Mouse (Mus musculus): ENCODE measurements around the gene Smurf2. TPM values are rescaled to one million over a fixed set of nuclear protein-coding genes. Genes with fewer than 3 reads are reported as not detected.

Smurf2 gene
- 84.2 TPM for polyA plus RNA-seq (2014; fragmentation: Illumina TruSeq; extraction: RNeasy Lipid Tissue Mini Kit (QIAGEN cat#74804); ENCODE audit: low read depth, low replicate concordance)

DNA sequence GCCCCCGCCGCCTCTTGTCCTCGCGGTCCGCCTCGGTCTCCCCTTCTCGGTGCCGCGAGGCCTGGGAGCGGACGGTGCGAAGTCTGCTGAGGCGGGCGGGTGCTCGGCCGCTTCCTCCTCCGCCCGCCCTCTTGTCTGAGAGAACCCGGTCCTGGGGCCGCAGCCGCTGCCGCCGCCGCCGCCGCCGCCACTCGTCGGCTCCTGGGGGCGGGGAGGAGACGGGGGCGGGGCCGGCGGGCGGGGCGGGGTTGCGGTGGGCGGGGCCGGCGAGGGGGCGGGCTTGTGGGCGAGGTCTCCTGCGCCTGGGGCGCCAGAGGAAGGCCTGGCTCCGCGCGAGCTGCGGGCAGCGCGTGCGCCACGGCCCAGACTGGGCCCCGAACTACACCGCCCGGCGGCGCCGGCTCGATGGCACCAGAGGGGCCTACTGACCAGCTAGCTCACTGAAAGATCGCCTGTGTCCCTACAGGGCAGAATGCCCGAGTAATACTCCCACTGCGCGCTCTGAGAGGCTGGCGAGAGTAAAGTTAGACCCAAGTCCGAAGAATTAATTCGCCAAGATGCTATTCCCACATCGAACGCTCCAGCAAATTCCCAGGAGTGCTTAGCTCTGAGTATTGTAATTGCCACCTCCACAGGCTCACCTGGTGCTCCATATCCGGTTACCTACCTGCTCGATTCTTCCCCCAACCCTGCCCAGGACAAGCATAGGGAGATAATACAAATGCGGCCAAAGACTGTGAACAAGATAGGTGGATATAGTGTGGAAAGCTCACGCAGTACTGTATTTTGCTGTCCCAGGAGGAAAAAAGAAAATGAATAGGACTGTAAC is at the start of gene Smurf2:
Smurf2 (minus strand) TSS at position 165 of the 829 bp plus-strand sequence.

DNA sequence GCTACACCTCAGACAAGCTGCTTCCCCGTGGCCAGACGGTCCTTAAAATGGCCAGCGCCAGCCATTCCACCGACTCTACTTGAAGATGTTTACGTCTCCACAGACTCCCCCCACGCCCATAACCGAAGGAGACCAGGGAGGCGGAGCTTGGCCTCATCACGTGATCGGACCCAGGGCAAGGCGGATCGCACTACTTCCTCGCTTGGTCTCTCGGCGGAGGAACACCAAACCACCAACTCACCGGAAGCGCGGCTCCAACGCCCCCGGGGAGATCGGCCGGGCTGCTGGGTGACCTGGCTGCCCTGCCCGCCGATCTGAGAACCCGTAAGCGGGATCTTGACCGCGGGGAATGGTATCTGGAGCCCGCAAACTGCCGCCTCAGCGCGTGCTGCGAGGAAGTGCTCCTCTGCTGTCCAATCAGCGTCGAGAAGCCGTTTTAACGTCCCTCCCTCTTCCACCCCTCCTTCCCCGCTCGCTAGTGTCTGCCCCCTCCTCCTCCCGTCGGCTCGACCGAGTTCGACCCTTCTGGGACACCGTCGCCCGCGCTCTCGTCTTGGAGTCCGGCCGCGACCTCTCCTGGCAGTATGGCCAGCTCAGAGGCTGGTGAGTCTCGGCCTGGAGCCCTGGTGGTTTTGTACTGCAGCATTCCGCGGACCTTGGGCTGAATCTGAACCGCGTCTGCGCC is 131.6 kb downstream of the Smurf2 start, which contains the start of the genes Ddx5 and Cep95:
Ddx5 (minus strand) TSS at position 411 of the 685 bp plus-strand sequence.
Cep95 (plus strand) TSS at position 478 of the 685 bp plus-strand sequence.

DNA sequence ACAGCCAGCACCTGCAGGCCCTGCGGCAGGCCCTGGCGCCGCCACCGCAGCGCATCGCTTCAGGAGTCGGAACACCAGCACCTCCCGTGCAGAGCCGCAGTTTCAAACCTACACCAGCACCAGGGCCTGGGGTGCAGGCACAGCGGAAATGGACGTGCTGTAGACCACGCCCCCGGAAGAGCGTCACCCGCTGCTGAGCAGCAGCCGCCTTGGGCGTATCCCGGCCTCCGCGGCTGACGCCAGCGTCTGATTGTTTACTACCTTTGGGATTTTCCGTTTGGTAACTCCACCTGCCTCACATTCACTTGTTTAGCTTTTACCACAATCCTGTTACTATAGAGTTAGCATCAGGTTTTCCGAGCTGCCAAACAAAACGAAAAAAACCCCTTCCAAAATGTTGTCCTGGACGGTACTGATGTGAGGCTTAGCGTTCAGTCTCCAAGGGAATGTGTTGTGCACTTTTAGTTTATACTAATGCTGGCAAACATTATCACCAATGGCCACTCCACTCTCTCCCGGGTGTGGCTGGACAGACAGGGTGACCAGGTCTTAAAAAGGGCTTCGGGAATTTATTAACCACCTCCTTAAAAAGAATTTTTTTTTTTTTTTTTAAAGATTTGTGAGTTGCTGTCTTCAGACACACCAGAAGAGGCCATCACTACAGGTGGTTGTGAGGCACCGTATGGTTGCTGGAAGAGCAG is 141.0 kb downstream of the Smurf2 start, which contains the start of gene Polg2:
Polg2 (minus strand) TSS at position 150 of the 701 bp plus-strand sequence.

Other genes starting within 250 kb of the Smurf2 start
- 1.6 TPM for gene Pecam1, start 170.1 kb downstream of the Smurf2 start, polyA plus RNA-seq (2014; fragmentation: Illumina TruSeq; extraction: RNeasy Lipid Tissue Mini Kit (QIAGEN cat#74804); ENCODE audit: low read depth, low replicate concordance)
- gene Milr1, start 169.5 kb downstream of the Smurf2 start, polyA plus RNA-seq (2014; fragmentation: Illumina TruSeq; extraction: RNeasy Lipid Tissue Mini Kit (QIAGEN cat#74804); ENCODE audit: low read depth, low replicate concordance): 0.31 TPM
- 2.7 TPM for gene Polg2, start 141.2 kb downstream of the Smurf2 start, polyA plus RNA-seq (2014; fragmentation: Illumina TruSeq; extraction: RNeasy Lipid Tissue Mini Kit (QIAGEN cat#74804); ENCODE audit: low read depth, low replicate concordance)
- gene Ddx5, start 131.5 kb downstream of the Smurf2 start, polyA plus RNA-seq (2014; fragmentation: Illumina TruSeq; extraction: RNeasy Lipid Tissue Mini Kit (QIAGEN cat#74804); ENCODE audit: low read depth, low replicate concordance): 1,671 TPM
- gene Cep95, start 131.5 kb downstream of the Smurf2 start, polyA plus RNA-seq (2014; fragmentation: Illumina TruSeq; extraction: RNeasy Lipid Tissue Mini Kit (QIAGEN cat#74804); ENCODE audit: low read depth, low replicate concordance): 109 TPM
- gene Kpna2, start 78.8 kb upstream of the Smurf2 start, polyA plus RNA-seq (2014; fragmentation: Illumina TruSeq; extraction: RNeasy Lipid Tissue Mini Kit (QIAGEN cat#74804); ENCODE audit: low read depth, low replicate concordance): 647 TPM
- 0.85 TPM for gene 1810010H24Rik, start 105.0 kb upstream of the Smurf2 start, polyA plus RNA-seq (2014; fragmentation: Illumina TruSeq; extraction: RNeasy Lipid Tissue Mini Kit (QIAGEN cat#74804); ENCODE audit: low read depth, low replicate concordance)
- gene Bptf, start 211.4 kb upstream of the Smurf2 start, polyA plus RNA-seq (2014; fragmentation: Illumina TruSeq; extraction: RNeasy Lipid Tissue Mini Kit (QIAGEN cat#74804); ENCODE audit: low read depth, low replicate concordance): 32.2 TPM

All from testis, adult 10 weeks (tissue).